Mouse (Mus musculus): Measurements from ENCODE around the gene Icos. TPM values are rescaled to one million over a fixed set of nuclear protein-coding genes. Genes with fewer than 3 reads are reported as not detected.

Gene Icos
- polyA plus RNA-seq, 1 experiment = not detected

GRCm38 (mm10) chr1:61042842-61043241 is 65.1 kb downstream of the Icos start:
- no peak overlapping the region for H3K4me3 ChIP-seq (replicated peaks; ENCODE audit: insufficient read depth, low read depth, low read length)
- H3K27me3 ChIP-seq (ENCODE audit: control insufficient read depth, insufficient read depth, low read length) = no peaks in the 10 kb centered on the region
- no peak for DNase-seq
- no peak overlapping the region for H3K27ac ChIP-seq (ENCODE audit: insufficient read depth, low read length)
- no peaks in the 10 kb centered on the region for H3K4me1 ChIP-seq (ENCODE audit: control insufficient read depth, insufficient read depth, low read length)
- TF ChIP-seq CTCF (IDR thresholded peaks at IDR 0.05; ENCODE audit: borderline replicate concordance, insufficient read depth, low read depth, low read length) (no peak), POLR2A (IDR thresholded peaks at IDR 0.05; ENCODE audit: borderline replicate concordance, insufficient read depth, low read length) (no peak)
- 45% methylated on average over 2 of the region's 2 CpGs for WGBS

- Histone ChIP-seq H3K27me3 (ENCODE audit: control insufficient read depth, insufficient read depth, low read length) (no peaks in the 10 kb centered on the region), H3K4me3 (replicated peaks; ENCODE audit: insufficient read depth, low read depth, low read length) (no peak overlapping the region), H3K4me1 (ENCODE audit: control insufficient read depth, insufficient read depth, low read length) (no peaks in the 10 kb centered on the region), H3K27ac (ENCODE audit: insufficient read depth, low read length) (no peak overlapping the region)
- 87% methylated on average over 3 of the region's 3 CpGs for WGBS
- TF ChIP-seq POLR2A (IDR thresholded peaks at IDR 0.05; ENCODE audit: borderline replicate concordance, insufficient read depth, low read length) (no peak), CTCF (IDR thresholded peaks at IDR 0.05; ENCODE audit: borderline replicate concordance, insufficient read depth, low read depth, low read length) (no peak)
- no peak for DNase-seq
Observed at GRCm38 (mm10) chr1:61046055-61046705, 68.5 kb downstream of the Icos start.

GRCm38 (mm10) chr1:61047336-61047735 is 69.6 kb downstream of the Icos start:
- no peak for DNase-seq
- Histone ChIP-seq H3K4me1 (ENCODE audit: control insufficient read depth, insufficient read depth, low read length) (no peaks in the 10 kb centered on the region), H3K27ac (ENCODE audit: insufficient read depth, low read length) (no peak overlapping the region), H3K4me3 (replicated peaks; ENCODE audit: insufficient read depth, low read depth, low read length) (no peak overlapping the region), H3K27me3 (ENCODE audit: control insufficient read depth, insufficient read depth, low read length) (no peaks in the 10 kb centered on the region)
- WGBS = 89% methylated on average over 3 of the region's 3 CpGs
- TF ChIP-seq CTCF (IDR thresholded peaks at IDR 0.05; ENCODE audit: borderline replicate concordance, insufficient read depth, low read depth, low read length) = no peak
- TF ChIP-seq POLR2A (IDR thresholded peaks at IDR 0.05; ENCODE audit: borderline replicate concordance, insufficient read depth, low read length) = no peak

Other genes with a start within 250 kb of the Icos start
- not detected in 2 replicates for gene Ctla4, start 90.9 kb upstream of the Icos start, polyA plus RNA-seq (2012; rRNA removed)